8 mouse cellular contexts compared by ENCODE assay signal in genomic region chr17:5352901-5353300, GRCm38 (mm10).
DNase-seq lines count a peak whose midpoint lies in the region; ATAC-seq and TF ChIP-seq lines count a peak whose summit lies in the region.

No protein-coding gene starts in this region.

- TF ChIP-seq CTCF in liver, adult 2 months (IDR thresholded peaks at IDR 0.05; ENCODE audit: low read depth, low read length): no peak

- WGBS in liver, adult 2 months: 73% methylated on average over 5 of the region's 5 CpGs
- 64% methylated on average over 5 of the region's 5 CpGs for WGBS in liver, embryonic 12.5 days (ENCODE audit: insufficient replicate concordance)
- 33% methylated on average over 5 of the region's 5 CpGs for WGBS in forebrain, embryonic 16.5 days

- no peak for ATAC-seq in liver, embryonic 12.5 days
- peak; percentile 70 for ATAC-seq in forebrain, embryonic 16.5 days
- no peak for ATAC-seq in monocyte, adult 5-6 weeks (replicated peaks; ENCODE audit: insufficient number of reproducible peaks, low FRiP score, low TSS enrichment, poor library complexity, severe bottlenecking)

- H3K9ac ChIP-seq in liver, adult 2 months (ENCODE audit: low read depth, low read length): no peak overlapping the region
- no peak overlapping the region for H3K9ac ChIP-seq in liver, embryonic 12.5 days
- H3K9ac ChIP-seq in forebrain, embryonic 16.5 days (replicated peaks; ENCODE audit: low read depth, low read length): no peak overlapping the region

- no peaks in the 10 kb centered on the region for H3K27me3 ChIP-seq in liver, adult 2 months (ENCODE audit: control insufficient read depth, insufficient read depth, low read length)
- H3K27me3 ChIP-seq in liver, embryonic 12.5 days (replicated peaks): no peaks in the 10 kb centered on the region
- no peaks in the 10 kb centered on the region for H3K27me3 ChIP-seq in forebrain, embryonic 16.5 days (replicated peaks; ENCODE audit: control insufficient read depth, insufficient read depth, low read length)

- no peaks in the 10 kb centered on the region for H3K4me1 ChIP-seq in liver, adult 2 months (ENCODE audit: control insufficient read depth, insufficient read depth, low read length)
- no peaks in the 10 kb centered on the region for H3K4me1 ChIP-seq in liver, embryonic 12.5 days
- peaks cover 8% of the 10 kb centered on the region for H3K4me1 ChIP-seq in forebrain, embryonic 16.5 days (replicated peaks; ENCODE audit: control insufficient read depth, insufficient read depth, low read length)

- H3K9me3 ChIP-seq in liver, embryonic 12.5 days (replicated peaks): no peaks in the 10 kb centered on the region
- no peaks in the 10 kb centered on the region for H3K9me3 ChIP-seq in forebrain, embryonic 16.5 days (ENCODE audit: control insufficient read depth, low read length)

- peak; percentile 25 to 64 for DNase-seq in adrenal gland, adult (ENCODE audit: inconsistent age in 2 of 2, low spot score in 1 of 2)
- DNase-seq in adrenal gland, adult 8-10 months: no peak
- DNase-seq in liver, adult 2 months (ENCODE audit: extremely low read depth, low read depth, low spot score): peak; percentile 3
- peak; percentile 62 for DNase-seq in kidney, postnatal 25 days
- DNase-seq in testis, postnatal 10 days (ENCODE audit: low spot score): peak; percentile 41

- H3K4me2 ChIP-seq in liver, embryonic 12.5 days: no peak overlapping the region
- no peak overlapping the region for H3K4me2 ChIP-seq in forebrain, embryonic 16.5 days (ENCODE audit: low read length)

- H3K27ac ChIP-seq in liver, adult 2 months (replicated peaks; ENCODE audit: insufficient read depth, low read depth, low read length): no peak overlapping the region
- H3K27ac ChIP-seq in liver, embryonic 12.5 days: no peak overlapping the region
- no peak overlapping the region for H3K27ac ChIP-seq in forebrain, embryonic 16.5 days (ENCODE audit: low read length)

- TF ChIP-seq POLR2A in liver, adult 2 months (IDR thresholded peaks at IDR 0.05; ENCODE audit: extremely low read depth, insufficient read depth, low read length): no peak

- H3K79me2 ChIP-seq in liver, adult 2 months (ENCODE audit: control insufficient read depth, insufficient read depth, low read length): no peaks in the 10 kb centered on the region

- no peak overlapping the region for H3K4me3 ChIP-seq in liver, adult 2 months (ENCODE audit: insufficient read depth, low read depth, low read length)
- no peak overlapping the region for H3K4me3 ChIP-seq in liver, embryonic 12.5 days
- no peak overlapping the region for H3K4me3 ChIP-seq in forebrain, embryonic 16.5 days (replicated peaks; ENCODE audit: low read length)

- no peaks in the 10 kb centered on the region for H3K36me3 ChIP-seq in liver, adult 2 months (ENCODE audit: control insufficient read depth, insufficient read depth, low read length)
- H3K36me3 ChIP-seq in liver, embryonic 12.5 days: no peaks in the 10 kb centered on the region
- peaks cover 2% of the 10 kb centered on the region; the same call in 1 of the 2 replicates for H3K36me3 ChIP-seq in forebrain, embryonic 16.5 days (ENCODE audit: control insufficient read depth, insufficient read depth)
